Mouse (Mus musculus) cerebellum, adult 2 months (tissue): ENCODE measurements around the gene Grid2.

Source experiments
- CTCF ChIP-seq: fragments of 200-500 bp; IDR thresholded peaks from 2 replicates; pipeline ENCODE4 v1.5.1; 2011; ENCODE audit warnings: low read depth, mild to moderate bottlenecking, control low read depth, low read length, moderate library complexity, borderline replicate concordance; ENCODE audit not compliant: insufficient read depth
- POLR2A ChIP-seq: fragments of 200-500 bp; IDR thresholded peaks from 2 replicates; pipeline ENCODE4 v1.6.1; 2011; ENCODE audit warnings: low read length, control low read depth, borderline replicate concordance; ENCODE audit not compliant: insufficient read depth

- no peak for TF ChIP-seq POLR2A
- no peak for TF ChIP-seq CTCF
These were observed 995.4 kb downstream of the Grid2 start for GRCm38 (mm10) chr6:64251041-64251440.
